Mouse (Mus musculus) megakaryocyte, embryonic 14.5 days (primary cell): ENCODE measurements at regions not wholly inside any gene's neighbourhood (a gene's known extent, or its start where the extent isn't known, plus 50 kb on each side); places are given as distances from the start of the nearest gene placed in this dataset.

Source experiments
- FLI1 ChIP-seq: IDR thresholded peaks from 2 replicates; pipeline ENCODE4 v1.6.1; 2012; ENCODE audit warnings: low read length, inconsistent platforms, mixed read lengths
- GATA1 ChIP-seq: IDR thresholded peaks from 3 replicates; pipeline ENCODE4 v1.6.1; 2012; ENCODE audit warnings: mixed read lengths, low read length, inconsistent platforms, borderline replicate concordance

- TF ChIP-seq GATA1 (no peak), FLI1 (no peak)
Observed at GRCm38 (mm10) chr10:96827971-96828370, 211.2 kb downstream of the Btg1 start.
